Mouse (Mus musculus) stomach, postnatal 0 days (tissue): ENCODE data around the gene Twist2.

Experiments
- CTCF ChIP-seq: IDR thresholded peaks from 2 replicates; pipeline ENCODE4 v1.5.1; 2016; ENCODE audit warnings: antibody characterized with exemption, low read depth, mild to moderate bottlenecking, moderate library complexity
- EP300 ChIP-seq: optimal IDR thresholded peaks from 2 replicates; pipeline ENCODE3; 2016; ENCODE audit warnings: antibody characterized with exemption

GRCm38 (mm10) chr1:91801844-91802366 lies 644 bp downstream of the Twist2 start:
- no peak for TF ChIP-seq EP300
- no peak for TF ChIP-seq CTCF
